ENCODE assay signal across 9 mouse cellular contexts in the genomic region with DNA sequence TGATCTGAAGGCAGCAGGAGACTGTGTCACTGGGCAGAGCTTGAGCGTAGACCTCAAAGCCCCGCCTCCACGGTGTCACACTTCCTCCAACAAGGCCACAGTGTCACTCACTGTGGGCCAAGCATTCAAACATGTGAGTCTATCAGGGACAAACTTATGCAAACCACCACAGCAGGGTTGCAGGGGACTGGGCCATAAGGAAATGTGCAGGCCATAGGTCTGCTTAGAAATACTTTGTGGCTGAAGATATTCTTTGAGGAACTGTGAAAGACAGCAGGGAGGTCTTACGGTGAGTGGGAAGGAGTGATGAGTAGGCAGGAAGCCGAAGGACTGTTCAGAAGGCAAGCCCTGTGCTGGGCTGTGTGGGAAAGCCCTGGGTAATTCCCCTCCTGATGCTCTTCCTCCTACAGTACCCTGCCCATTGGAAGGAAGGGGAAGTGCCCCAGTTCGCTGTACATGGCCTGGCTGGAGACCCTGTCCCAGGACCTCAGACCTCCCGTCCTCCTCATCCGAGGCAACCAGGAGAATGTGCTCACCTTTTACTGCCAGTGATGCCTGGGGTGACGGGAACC. TPM values are rescaled to one million over a fixed set of nuclear protein-coding genes. Genes with fewer than 3 reads are reported as not detected.
DNase-seq lines count a peak whose midpoint lies in the region; ATAC-seq lines count a peak whose summit lies in the region.
"Had no signal": no experiment of that assay in that cellular context is flagged by ENCODE, and none has a peak within 500 bp of the region (broad histone marks: within the 10 kb centered on the region; RNA-seq: fewer than 3 reads in every experiment).

No protein-coding gene starts in this region.

- ATAC-seq in intestine, embryonic 14.5 days (replicated peaks; ENCODE audit: low FRiP score, low TSS enrichment, low read depth) = 0 out of 2 replicates have a peak, but pooled peaks have one; percentile 40
- no peak for ATAC-seq in intestine, embryonic 16.5 days
- peak; percentile 90 for ATAC-seq in common myeloid progenitor, adult 5-6 weeks (replicated peaks; ENCODE audit: low read depth, poor library complexity, severe bottlenecking)

- no peak overlapping the region for H3K27ac ChIP-seq in intestine, embryonic 14.5 days (ENCODE audit: low read depth)
- no peak overlapping the region for H3K27ac ChIP-seq in intestine, embryonic 16.5 days (ENCODE audit: low read length)

- no peak for DNase-seq in intestine, embryonic 14.5 days (ENCODE audit: low spot score)
- peak; percentile 79 for DNase-seq in lung, postnatal 25 days (ENCODE audit: low spot score)
- DNase-seq in thymus, postnatal 0 days (ENCODE audit: low spot score) = peak; percentile 82
- DNase-seq in right cerebral cortex, adult 2 months (ENCODE audit: low spot score in 2 of 2) = no peak
- DNase-seq in layer of hippocampus, adult 8-10 months (ENCODE audit: low spot score in 2 of 2) = no peak
- no peak for DNase-seq in embryo, embryonic 9.5 days (ENCODE audit: extremely low spot score)

- H3K27me3 ChIP-seq in intestine, embryonic 14.5 days (replicated peaks; ENCODE audit: control insufficient read depth, insufficient read depth, low read length) = no peaks in the 10 kb centered on the region
- no peaks in the 10 kb centered on the region for H3K27me3 ChIP-seq in intestine, embryonic 16.5 days (replicated peaks; ENCODE audit: control insufficient read depth, insufficient read depth, low read length)

- WGBS in intestine, embryonic 14.5 days = 82% methylated on average over 9 of the region's 9 CpGs
- WGBS in intestine, embryonic 16.5 days = 86% methylated on average over 9 of the region's 9 CpGs

- H3K9me3 ChIP-seq in intestine, embryonic 14.5 days (ENCODE audit: control insufficient read depth, low read length) = no peaks in the 10 kb centered on the region
- no peaks in the 10 kb centered on the region for H3K9me3 ChIP-seq in intestine, embryonic 16.5 days (ENCODE audit: control insufficient read depth, low read length)

- H3K4me3 ChIP-seq in intestine, embryonic 14.5 days (ENCODE audit: low read depth, low read length) = no peak overlapping the region
- H3K4me3 ChIP-seq in intestine, embryonic 16.5 days (ENCODE audit: low read length) = no peak overlapping the region

- no peak overlapping the region for H3K4me2 ChIP-seq in intestine, embryonic 14.5 days (ENCODE audit: low read length)
- H3K4me2 ChIP-seq in intestine, embryonic 16.5 days (ENCODE audit: low read depth, low read length) = no peak overlapping the region

- H3K9ac ChIP-seq in intestine, embryonic 14.5 days (ENCODE audit: low read length) = no peak overlapping the region
- H3K9ac ChIP-seq in intestine, embryonic 16.5 days (ENCODE audit: low read depth, low read length) = no peak overlapping the region

- no peaks in the 10 kb centered on the region for H3K36me3 ChIP-seq in intestine, embryonic 14.5 days (ENCODE audit: control insufficient read depth, insufficient read depth, low read length)
- H3K36me3 ChIP-seq in intestine, embryonic 16.5 days (ENCODE audit: control insufficient read depth, insufficient read depth, low read length) = no peaks in the 10 kb centered on the region

- peaks cover 5% of the 10 kb centered on the region; the same call in 1 of the 2 replicates for H3K4me1 ChIP-seq in intestine, embryonic 14.5 days (replicated peaks; ENCODE audit: control insufficient read depth, insufficient read depth, low read length)
- H3K4me1 ChIP-seq in intestine, embryonic 16.5 days (ENCODE audit: control insufficient read depth, insufficient read depth, low read length) = peaks cover 8% of the 10 kb centered on the region

RNA-seq across cellular contexts. Expression of a gene that starts 20.7 kb away (rescaled TPM):
- 77.7 and 97.4 TPM in 2 replicates for polyA plus RNA-seq in intestine, embryonic 14.5 days (2014; fragmentation: Nextera tagmentation; extraction: Ambion mirVana)
- polyA plus RNA-seq in intestine, embryonic 16.5 days (2015; fragmentation: Nextera tagmentation; extraction: Ambion mirVana) = 163 and 188 TPM in 2 replicates
- 71.4 and 79.8 TPM in 2 replicates for total RNA-seq in common myeloid progenitor, adult 5-6 weeks (2017)
- polyA plus RNA-seq in thymus, postnatal 0 days (2015; fragmentation: Nextera tagmentation; extraction: Ambion mirVana) = 78.9 and 83.6 TPM in 2 replicates
- 10 to 100 TPM; 53.6 to 81.4 (median 65.6) TPM for total RNA-seq in layer of hippocampus, adult 8-10 months (2022)

RNA-seq across cellular contexts. Expression of a gene that starts 36.5 kb away (rescaled TPM):
- polyA plus RNA-seq in intestine, embryonic 14.5 days (2014; fragmentation: Nextera tagmentation; extraction: Ambion mirVana) = 0.05 TPM in 1 of 2 replicates, not detected in the other
- polyA plus RNA-seq in intestine, embryonic 16.5 days (2015; fragmentation: Nextera tagmentation; extraction: Ambion mirVana) = 0.05 and 0.06 TPM in 2 replicates
- 0.49 TPM in 1 of 2 replicates, not detected in the other for total RNA-seq in common myeloid progenitor, adult 5-6 weeks (2017)
- polyA plus RNA-seq in thymus, postnatal 0 days (2015; fragmentation: Nextera tagmentation; extraction: Ambion mirVana) = 0.12 and 0.21 TPM in 2 replicates
- under 1 TPM; 0.55 to 0.94 (median 0.79) TPM for total RNA-seq in layer of hippocampus, adult 8-10 months (2022)
- polyA plus RNA-seq: neural tube, embryonic 11.5 days had no signal

Comparison
In these comparisons a context has a peak if more than half of its experiments do, and no peak if none do; other contexts are left out.
1. DNase-seq: peak in lung, postnatal 25 days (single experiment) and thymus, postnatal 0 days (single experiment); none in intestine, embryonic 14.5 days (single experiment), right cerebral cortex, adult 2 months (0 of 2), layer of hippocampus, adult 8-10 months (0 of 2) and embryo, embryonic 9.5 days (single experiment).